Mouse (Mus musculus): ENCODE data around the gene Efna3. TPM values are rescaled to one million over a fixed set of nuclear protein-coding genes. Genes with fewer than 3 reads are reported as not detected.
A peak's percentile ranks its signal among the peaks of the same experiment; 100 is the strongest.

Efna3 gene
- polyA plus RNA-seq, 1 experiment from 2014 or later: 78.0 TPM

DNA sequence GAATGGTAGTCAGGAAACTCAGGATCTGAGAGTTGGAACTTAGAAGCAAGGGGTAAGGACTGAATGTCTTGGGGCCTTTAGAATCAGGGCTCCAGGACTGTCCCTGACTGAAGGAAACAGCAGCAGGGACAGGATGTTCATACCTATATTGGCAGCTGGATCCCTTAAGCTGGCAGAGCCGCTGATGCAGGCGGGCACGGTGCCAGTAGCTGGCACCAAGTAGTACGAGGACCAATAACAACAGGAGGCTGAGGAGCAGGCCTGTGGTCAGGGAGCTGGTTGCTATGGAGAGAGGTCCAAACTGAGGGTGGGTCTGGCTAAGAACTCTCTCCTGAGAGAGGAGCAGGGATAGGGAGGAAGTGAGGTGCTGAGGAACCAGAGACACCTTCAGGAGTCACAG lies 19.0 kb upstream of the Efna3 start:
- H3K36me3 ChIP-seq (ENCODE audit: control insufficient read depth, insufficient read depth, low read length): peaks cover 7% of the 10 kb centered on the region; the same call in 1 of the 2 replicates
- H3K4me2 ChIP-seq (ENCODE audit: low read length): no peak overlapping the region
- ATAC-seq: no peak
- H3K4me3 ChIP-seq (ENCODE audit: low read length): no peak overlapping the region
- no peak overlapping the region for H3K27ac ChIP-seq (ENCODE audit: low read depth, low read length)
- H3K9me3 ChIP-seq (ENCODE audit: control insufficient read depth, low read length): no peaks in the 10 kb centered on the region
- H3K27me3 ChIP-seq (replicated peaks; ENCODE audit: control insufficient read depth, insufficient read depth, low read length): no peaks in the 10 kb centered on the region
- WGBS: 63% methylated on average over 4 of the region's 4 CpGs
- H3K4me1 ChIP-seq (ENCODE audit: control insufficient read depth, insufficient read depth, low read depth, low read length): peaks cover 22% of the 10 kb centered on the region
- no peak overlapping the region; the same call in 1 of the 2 replicates for H3K9ac ChIP-seq (ENCODE audit: low read depth, low read length)

DNA sequence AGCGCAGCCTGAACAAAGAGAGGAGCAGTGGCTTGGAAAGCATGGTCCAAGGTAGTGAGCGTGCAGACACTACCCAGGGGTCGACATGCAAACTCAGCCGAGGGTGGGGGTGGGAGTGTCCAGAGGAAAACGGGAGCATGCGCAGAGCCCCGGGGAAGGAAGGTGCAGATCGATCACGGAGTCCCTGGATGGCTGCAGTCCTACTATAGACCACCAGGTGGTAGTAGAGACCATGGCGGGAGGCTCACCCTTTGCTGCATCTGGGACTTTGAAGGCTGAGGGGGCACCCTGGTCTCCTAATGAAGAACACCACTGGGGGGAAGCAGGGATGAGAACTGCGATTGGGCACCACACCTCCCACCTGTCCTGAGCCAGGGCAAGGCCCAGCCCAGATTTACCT lies 17.7 kb upstream of the Efna3 start:
- Histone ChIP-seq H3K27ac (ENCODE audit: low read depth, low read length) (no peak overlapping the region), H3K4me2 (ENCODE audit: low read length) (peak overlapping the region; percentile 69), H3K27me3 (replicated peaks; ENCODE audit: control insufficient read depth, insufficient read depth, low read length) (no peaks in the 10 kb centered on the region), H3K36me3 (ENCODE audit: control insufficient read depth, insufficient read depth, low read length) (peaks cover 7% of the 10 kb centered on the region; the same call in 1 of the 2 replicates), H3K9ac (ENCODE audit: low read depth, low read length) (peak overlapping the region; percentile 60), H3K4me3 (ENCODE audit: low read length) (peak overlapping the region; percentile 39), H3K4me1 (ENCODE audit: control insufficient read depth, insufficient read depth, low read depth, low read length) (peaks cover 29% of the 10 kb centered on the region), H3K9me3 (ENCODE audit: control insufficient read depth, low read length) (no peaks in the 10 kb centered on the region)
- peak; percentile 68 for ATAC-seq
- 3% methylated on average over 11 of the region's 11 CpGs for WGBS

DNA sequence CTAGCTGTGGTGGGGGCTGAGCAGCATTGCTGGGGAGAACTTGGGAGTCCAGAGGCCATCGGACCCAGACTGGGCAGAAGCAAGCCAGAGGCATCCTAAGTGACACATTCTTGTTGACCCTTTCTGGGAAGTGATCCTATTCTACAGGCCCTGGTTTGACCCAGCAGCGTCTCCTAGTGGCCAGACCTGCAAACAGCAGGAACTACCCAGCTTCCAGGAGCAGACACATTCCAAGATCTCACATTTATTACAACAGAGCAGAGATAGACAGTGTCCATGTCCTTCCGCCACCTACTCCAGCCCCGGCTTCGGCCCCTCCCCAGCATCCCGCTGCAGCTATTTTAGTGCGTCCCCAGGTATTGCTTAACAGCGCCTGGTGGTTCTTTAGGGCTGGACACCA lies 16.7 kb upstream of the Efna3 start:
- H3K27me3 ChIP-seq (replicated peaks; ENCODE audit: control insufficient read depth, insufficient read depth, low read length): no peaks in the 10 kb centered on the region
- peaks cover under 1% of the 10 kb centered on the region; the same call in 1 of the 2 replicates for H3K36me3 ChIP-seq (ENCODE audit: control insufficient read depth, insufficient read depth, low read length)
- no peak overlapping the region for H3K4me3 ChIP-seq (ENCODE audit: low read length)
- no peak overlapping the region for H3K9ac ChIP-seq (ENCODE audit: low read depth, low read length)
- 30% methylated on average over 8 of the region's 8 CpGs for WGBS
- H3K4me1 ChIP-seq (ENCODE audit: control insufficient read depth, insufficient read depth, low read depth, low read length): peaks cover 29% of the 10 kb centered on the region
- no peak overlapping the region for H3K4me2 ChIP-seq (ENCODE audit: low read length)
- no peak overlapping the region for H3K27ac ChIP-seq (ENCODE audit: low read depth, low read length)
- no peak for ATAC-seq
- no peaks in the 10 kb centered on the region for H3K9me3 ChIP-seq (ENCODE audit: control insufficient read depth, low read length)

DNA sequence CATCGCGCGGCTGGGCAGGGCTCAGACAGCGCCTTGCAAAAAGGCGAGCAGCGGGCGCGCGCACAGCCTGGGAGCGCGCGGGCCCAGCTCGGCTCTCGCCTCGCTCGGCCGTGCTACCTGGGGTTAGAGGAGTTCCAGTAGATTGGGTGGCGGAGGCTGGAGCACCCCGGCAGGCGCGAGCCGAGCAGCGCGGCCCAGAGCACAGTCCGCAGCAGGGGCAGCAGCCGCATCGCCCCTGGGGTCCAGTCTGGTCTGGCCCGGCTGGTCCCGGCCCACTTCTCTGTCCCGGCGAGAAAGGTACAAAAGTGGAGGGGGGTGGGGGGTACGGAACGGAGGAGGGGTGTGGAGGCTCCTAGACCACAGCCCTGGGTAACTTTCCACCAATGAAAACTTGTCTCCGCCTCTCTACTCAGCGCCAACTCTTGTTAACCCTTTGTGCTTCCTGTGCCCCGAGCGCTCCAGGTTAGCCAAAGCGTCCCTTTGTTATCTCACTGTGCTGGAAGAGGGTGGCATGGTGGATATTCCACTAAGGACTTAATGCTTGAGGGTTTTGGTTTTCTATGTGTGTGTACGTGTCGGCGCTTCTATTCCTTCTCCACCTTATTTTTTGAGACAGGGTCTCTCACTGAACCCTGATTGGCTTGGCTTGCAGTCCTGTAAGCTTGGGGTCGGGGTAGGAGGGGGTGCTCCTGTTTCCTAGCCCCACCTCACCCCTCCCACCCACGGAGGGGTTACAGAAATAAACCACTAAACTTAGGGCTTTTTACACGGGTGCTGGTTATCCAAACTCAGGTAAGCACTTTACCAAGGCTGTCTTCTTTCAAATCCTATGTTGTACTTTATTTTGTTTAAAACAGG lies 15.2 kb upstream of the Efna3 start, which contains the start of gene Efna4:
Gene Efna4, minus strand, starts transcription at position 308 of the 858 bp plus-strand sequence.
- peak; percentile 78 for ATAC-seq
- H3K4me3 ChIP-seq (ENCODE audit: low read length): peak within 1 kb of the TSS; percentile 77
- H3K27me3 ChIP-seq (replicated peaks; ENCODE audit: control insufficient read depth, insufficient read depth, low read length): no peaks in the 10 kb centered on the region
- WGBS: under 1% methylated on average over 44 of the region's 44 CpGs
- peaks cover 31% of the 10 kb centered on the region for H3K4me1 ChIP-seq (ENCODE audit: control insufficient read depth, insufficient read depth, low read depth, low read length)
- H3K27ac ChIP-seq (ENCODE audit: low read depth, low read length): peak within 1 kb of the TSS; percentile 66
- H3K4me2 ChIP-seq (ENCODE audit: low read length): peak within 1 kb of the TSS; percentile 98
- no peaks in the 10 kb centered on the region for H3K9me3 ChIP-seq (ENCODE audit: control insufficient read depth, low read length)
- peak within 1 kb of the TSS; percentile 84 for H3K9ac ChIP-seq (ENCODE audit: low read depth, low read length)
- no peaks in the 10 kb centered on the region; the same call in 1 of the 2 replicates for H3K36me3 ChIP-seq (ENCODE audit: control insufficient read depth, insufficient read depth, low read length)

DNA sequence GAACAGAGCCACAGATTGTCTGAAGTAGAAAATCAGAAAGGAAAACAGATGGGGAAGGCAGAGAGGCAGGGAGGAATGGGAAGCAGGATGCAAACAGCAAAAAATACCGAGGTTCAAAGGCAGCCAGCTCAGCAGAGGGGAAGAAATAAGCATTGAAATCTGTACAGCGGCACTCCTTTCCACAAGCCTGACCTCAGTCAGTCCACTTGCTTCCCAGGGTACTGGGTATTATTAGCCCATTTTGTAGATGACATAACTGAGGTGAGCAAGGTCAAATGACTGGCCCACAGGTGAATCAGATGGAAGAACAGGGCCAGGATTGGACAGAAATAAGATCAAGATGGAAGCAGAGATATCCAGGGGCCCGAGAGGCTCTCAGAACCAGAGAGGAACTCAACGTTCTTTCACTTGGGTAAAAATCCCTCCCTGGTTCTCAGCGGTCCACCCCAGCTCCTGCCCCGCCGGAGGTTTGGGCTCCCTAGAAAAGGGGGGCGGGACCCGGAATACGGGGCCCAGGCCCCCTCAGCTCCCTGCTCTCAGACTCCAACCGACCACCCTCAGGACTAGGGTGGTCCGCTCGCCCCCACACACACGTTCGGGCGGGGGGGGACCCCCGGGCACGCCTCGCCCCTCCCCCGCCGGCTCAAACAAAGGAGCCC lies 14.4 kb upstream of the Efna3 start:
- Histone ChIP-seq H3K27me3 (replicated peaks; ENCODE audit: control insufficient read depth, insufficient read depth, low read length) (no peaks in the 10 kb centered on the region), H3K4me1 (ENCODE audit: control insufficient read depth, insufficient read depth, low read depth, low read length) (peaks cover 37% of the 10 kb centered on the region), H3K4me3 (ENCODE audit: low read length) (peak overlapping the region; percentile 77), H3K9ac (ENCODE audit: low read depth, low read length) (peak overlapping the region; percentile 84), H3K36me3 (ENCODE audit: control insufficient read depth, insufficient read depth, low read length) (no peaks in the 10 kb centered on the region; the same call in 1 of the 2 replicates), H3K4me2 (ENCODE audit: low read length) (peak overlapping the region; percentile 98), H3K9me3 (ENCODE audit: control insufficient read depth, low read length) (no peaks in the 10 kb centered on the region), H3K27ac (ENCODE audit: low read depth, low read length) (peak overlapping the region; percentile 66)
- peak; percentile 9; the same call in 1 of the 2 replicates for ATAC-seq
- under 1% methylated on average over 21 of the region's 21 CpGs for WGBS

DNA sequence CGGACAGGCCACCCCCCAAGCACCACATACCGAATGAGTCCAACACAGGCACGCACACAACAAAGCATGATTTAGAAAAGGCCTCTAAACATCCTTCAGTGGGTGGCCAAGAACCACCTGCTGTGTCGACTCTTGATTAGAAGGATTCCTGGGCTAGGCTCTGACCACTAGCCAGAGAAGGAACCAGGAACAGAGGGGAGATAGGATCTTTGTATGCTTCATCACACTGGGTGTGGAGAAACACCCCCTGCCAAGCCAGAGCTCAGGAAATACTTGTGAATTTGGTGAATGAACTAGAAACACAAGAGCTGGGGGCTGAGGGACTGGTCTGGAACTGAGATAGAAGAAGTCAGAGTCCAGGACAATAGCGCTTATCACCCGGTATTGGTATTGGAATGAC lies 13.8 kb upstream of the Efna3 start:
- WGBS: 14% methylated on average over 6 of the region's 6 CpGs
- H3K4me1 ChIP-seq (ENCODE audit: control insufficient read depth, insufficient read depth, low read depth, low read length): peaks cover 34% of the 10 kb centered on the region

DNA sequence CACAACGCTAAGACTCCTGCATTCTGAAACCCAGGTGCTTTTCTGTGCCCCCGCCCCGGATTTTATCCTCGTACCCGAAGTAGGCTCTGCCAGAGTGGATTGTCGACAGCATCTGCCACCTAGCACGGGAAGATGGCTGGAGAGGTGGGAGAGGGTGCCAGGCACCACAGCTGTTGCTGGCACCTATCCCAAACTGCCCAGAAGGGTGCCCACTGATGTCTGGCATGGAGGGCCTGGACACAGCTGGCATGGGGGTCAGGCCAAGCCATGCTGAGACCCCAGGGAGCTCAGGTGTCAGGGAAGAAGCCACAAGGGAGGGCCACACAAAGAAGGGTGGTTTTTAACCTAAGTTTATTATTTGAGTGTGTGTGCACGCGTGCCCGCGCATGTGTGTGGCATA lies 10.3 kb upstream of the Efna3 start:
- no peak overlapping the region for H3K4me3 ChIP-seq (ENCODE audit: low read length)
- no peaks in the 10 kb centered on the region for H3K36me3 ChIP-seq (ENCODE audit: control insufficient read depth, insufficient read depth, low read length)
- H3K27me3 ChIP-seq (replicated peaks; ENCODE audit: control insufficient read depth, insufficient read depth, low read length): no peaks in the 10 kb centered on the region
- H3K9me3 ChIP-seq (ENCODE audit: control insufficient read depth, low read length): no peaks in the 10 kb centered on the region
- H3K9ac ChIP-seq (ENCODE audit: low read depth, low read length): peak overlapping the region; percentile 31; the same call in 1 of the 2 replicates
- H3K4me1 ChIP-seq (ENCODE audit: control insufficient read depth, insufficient read depth, low read depth, low read length): peaks cover 24% of the 10 kb centered on the region
- WGBS: 56% methylated on average over 11 of the region's 11 CpGs
- no peak for ATAC-seq
- H3K4me2 ChIP-seq (ENCODE audit: low read length): no peak overlapping the region; the same call in 1 of the 2 replicates
- H3K27ac ChIP-seq (ENCODE audit: low read depth, low read length): peak overlapping the region; percentile 29; the same call in 1 of the 2 replicates

More for the DNA sequence above, 13.8 kb upstream of the Efna3 start:
- no peak for ATAC-seq
- H3K36me3 ChIP-seq (ENCODE audit: control insufficient read depth, insufficient read depth, low read length): no peaks in the 10 kb centered on the region; the same call in 1 of the 2 replicates
- peak overlapping the region; percentile 77 for H3K4me3 ChIP-seq (ENCODE audit: low read length)
- no peaks in the 10 kb centered on the region for H3K9me3 ChIP-seq (ENCODE audit: control insufficient read depth, low read length)
- peak overlapping the region; percentile 98 for H3K4me2 ChIP-seq (ENCODE audit: low read length)
- peak overlapping the region; percentile 4; the same call in 1 of the 2 replicates for H3K9ac ChIP-seq (ENCODE audit: low read depth, low read length)
- H3K27ac ChIP-seq (ENCODE audit: low read depth, low read length): 0 out of 2 replicates have a peak overlapping the region, but pooled peaks have one; percentile 16
- no peaks in the 10 kb centered on the region for H3K27me3 ChIP-seq (replicated peaks; ENCODE audit: control insufficient read depth, insufficient read depth, low read length)

DNA sequence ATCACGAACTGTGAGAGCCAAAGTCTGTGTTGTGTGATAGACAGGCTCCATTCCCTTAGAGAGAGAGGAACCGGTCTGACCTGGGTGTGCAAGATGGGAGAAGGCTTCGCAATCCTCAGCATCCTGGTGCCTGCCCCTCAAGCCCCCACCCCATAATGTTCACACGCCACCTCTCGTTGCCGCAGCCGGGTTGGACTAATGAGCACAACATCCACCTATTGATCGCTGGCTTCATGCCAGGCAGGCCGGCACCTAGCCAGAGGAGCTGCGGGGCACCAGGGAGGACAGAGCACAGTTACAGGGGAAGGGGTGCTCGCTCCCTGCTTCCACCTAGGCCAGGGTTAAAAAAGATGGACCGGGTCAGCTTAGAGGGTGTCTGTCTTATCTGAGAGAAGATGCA lies 9.7 kb upstream of the Efna3 start:
- H3K4me1 ChIP-seq (ENCODE audit: control insufficient read depth, insufficient read depth, low read depth, low read length): peaks cover 22% of the 10 kb centered on the region
- no peaks in the 10 kb centered on the region for H3K36me3 ChIP-seq (ENCODE audit: control insufficient read depth, insufficient read depth, low read length)
- H3K27me3 ChIP-seq (replicated peaks; ENCODE audit: control insufficient read depth, insufficient read depth, low read length): no peaks in the 10 kb centered on the region
- 37% methylated on average over 12 of the region's 12 CpGs for WGBS
- ATAC-seq: no peak
- peak overlapping the region; percentile 34 for H3K4me2 ChIP-seq (ENCODE audit: low read length)
- 0 out of 2 replicates have a peak overlapping the region, but pooled peaks have one; percentile 1 for H3K27ac ChIP-seq (ENCODE audit: low read depth, low read length)
- peak overlapping the region; percentile 30; the same call in 1 of the 2 replicates for H3K9ac ChIP-seq (ENCODE audit: low read depth, low read length)
- H3K4me3 ChIP-seq (ENCODE audit: low read length): no peak overlapping the region
- H3K9me3 ChIP-seq (ENCODE audit: control insufficient read depth, low read length): no peaks in the 10 kb centered on the region

DNA sequence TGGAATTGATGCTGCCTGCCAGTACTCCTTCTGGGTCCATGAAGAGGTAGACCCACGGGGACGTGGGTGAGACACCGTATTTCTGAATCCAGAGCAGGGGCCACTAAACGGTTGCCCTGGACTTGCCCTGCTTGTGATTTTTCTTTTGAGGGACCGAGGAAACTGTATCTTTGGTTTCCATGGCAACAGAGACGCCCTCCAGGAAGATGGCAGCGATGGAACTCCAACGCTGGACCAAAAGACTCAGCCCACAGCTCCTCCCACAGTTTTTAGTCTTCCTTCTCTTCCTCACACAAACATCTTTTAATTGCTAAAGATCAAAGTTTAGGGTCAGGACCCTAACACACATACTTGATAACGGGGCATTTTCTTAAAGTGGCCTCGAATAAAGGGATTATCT lies 9.2 kb upstream of the Efna3 start:
- 39% methylated on average over 10 of the region's 10 CpGs for WGBS
- Histone ChIP-seq H3K9ac (ENCODE audit: low read depth, low read length) (no peak overlapping the region), H3K9me3 (ENCODE audit: control insufficient read depth, low read length) (no peaks in the 10 kb centered on the region), H3K4me1 (ENCODE audit: control insufficient read depth, insufficient read depth, low read depth, low read length) (peaks cover 17% of the 10 kb centered on the region), H3K4me2 (ENCODE audit: low read length) (no peak overlapping the region), H3K27ac (ENCODE audit: low read depth, low read length) (no peak overlapping the region), H3K4me3 (ENCODE audit: low read length) (no peak overlapping the region), H3K36me3 (ENCODE audit: control insufficient read depth, insufficient read depth, low read length) (no peaks in the 10 kb centered on the region), H3K27me3 (replicated peaks; ENCODE audit: control insufficient read depth, insufficient read depth, low read length) (no peaks in the 10 kb centered on the region)
- ATAC-seq: no peak
